Mouse (Mus musculus) thymus, postnatal 0 days (tissue): Measurements from ENCODE around the gene Iqcf5. TPM values are rescaled to one million over a fixed set of nuclear protein-coding genes. Genes with fewer than 3 reads are reported as not detected.
"Not testable (repeated sequence)": the region's sequence is repeated elsewhere in the genome, so short reads cannot be mapped to it uniquely, and the experiment has no call there.

Experiments
- DNase-seq: peaks from one replicate; pipeline ENCODE4 v3.0.0-alpha.2; 2015; ENCODE audit warnings: low spot score
- polyA plus RNA-seq: library from polyadenylated mRNA; unstranded; fragments of >200 nt; fragmentation: Nextera tagmentation; extraction: Ambion mirVana; gene quantifications from 2 replicates; pipeline ENCODE4 v1.2.1, GENCODE M21; 2015

Iqcf5 gene
- polyA plus RNA-seq, 1 experiment from 2014 or later, result 0.27 TPM

DNA sequence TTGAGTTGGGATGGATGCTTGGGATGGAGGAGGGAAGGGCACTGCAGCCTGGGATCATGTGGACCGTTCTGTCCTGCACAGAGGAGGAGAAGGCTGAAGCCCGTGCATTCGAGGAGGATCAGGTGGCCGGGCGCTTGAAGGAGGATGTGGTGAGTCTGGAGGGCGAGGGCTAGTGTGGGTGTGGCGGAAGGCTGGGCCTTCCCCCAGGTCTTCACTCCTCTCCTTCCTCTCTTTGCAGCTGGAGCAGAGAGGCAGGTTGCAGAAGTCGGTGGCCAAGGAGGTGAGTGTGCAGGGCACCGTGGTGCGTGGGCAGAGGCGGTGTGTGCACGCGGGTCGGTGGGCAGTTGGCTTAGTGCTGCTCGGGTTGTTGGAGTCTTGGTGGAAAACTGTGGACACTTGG is 33.3 kb upstream of the Iqcf5 start:
- DNase-seq, result no peak

DNA sequence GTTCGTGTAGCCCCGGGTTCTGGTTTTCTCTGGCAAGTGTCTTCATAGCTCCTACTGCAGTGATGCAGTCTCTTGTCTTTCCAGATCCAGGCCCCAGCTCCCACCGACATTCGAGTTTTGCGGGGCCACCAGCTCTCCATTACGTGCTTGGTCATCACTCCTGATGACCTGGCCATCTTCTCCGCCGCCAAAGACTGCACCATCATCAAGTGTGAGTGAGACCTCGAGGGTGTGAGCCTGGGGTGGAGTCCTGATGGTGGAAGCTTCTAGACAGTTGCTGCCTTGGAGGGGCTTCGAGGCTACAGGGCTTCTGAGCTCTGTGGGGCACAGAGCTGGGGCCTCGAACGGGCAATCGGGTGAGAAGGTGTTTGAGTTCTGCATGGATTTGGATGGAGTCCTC is 32.7 kb upstream of the Iqcf5 start:
- DNase-seq, result no peak

DNA sequence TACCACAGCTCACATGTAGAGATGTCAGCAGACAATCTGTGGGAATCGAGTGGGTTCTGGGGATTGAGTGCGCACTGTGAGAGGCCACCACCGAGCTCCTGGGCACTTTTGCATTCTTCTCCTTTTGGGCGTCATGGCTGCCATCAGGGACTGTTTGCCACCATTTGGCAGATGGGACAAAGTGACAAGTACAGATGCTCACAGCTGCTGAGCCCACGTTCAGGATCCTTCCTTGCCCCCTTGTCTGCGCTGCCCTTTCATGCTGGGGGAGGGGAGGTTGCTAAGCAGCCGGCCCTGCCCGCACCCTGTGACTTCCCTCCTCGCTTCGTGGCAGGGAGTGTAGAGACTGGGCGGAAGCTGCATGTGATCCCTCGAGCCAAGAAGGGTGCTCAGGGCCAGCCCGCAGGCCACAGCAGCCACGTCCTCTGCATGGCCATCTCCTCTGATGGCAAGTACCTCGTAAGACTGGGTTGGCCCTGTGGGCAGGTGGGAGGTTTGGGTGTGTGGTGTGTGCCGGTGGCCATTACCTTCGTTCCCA is 31.7 kb upstream of the Iqcf5 start:
- DNase-seq, result no peak

DNA sequence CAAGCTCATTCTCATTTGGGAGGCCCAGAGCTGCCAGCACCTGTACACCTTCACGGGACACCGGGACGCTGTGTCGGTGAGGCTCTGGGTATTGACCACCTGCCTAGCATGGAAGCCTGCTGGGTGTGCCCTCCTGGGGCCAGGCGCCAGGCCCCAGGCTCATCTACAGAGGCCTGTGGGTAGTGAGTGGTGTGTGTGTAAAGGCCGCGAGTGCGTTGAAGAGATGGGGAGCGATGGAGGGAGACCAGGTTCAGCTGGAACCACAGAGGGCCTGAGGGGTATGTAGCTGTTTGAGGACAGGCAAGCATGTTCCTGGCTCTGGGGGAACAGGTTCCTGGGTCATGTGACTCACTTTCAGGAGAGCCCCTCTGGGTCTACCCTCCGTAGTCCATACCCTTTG is 31.2 kb upstream of the Iqcf5 start:
- DNase-seq, result no peak

DNA sequence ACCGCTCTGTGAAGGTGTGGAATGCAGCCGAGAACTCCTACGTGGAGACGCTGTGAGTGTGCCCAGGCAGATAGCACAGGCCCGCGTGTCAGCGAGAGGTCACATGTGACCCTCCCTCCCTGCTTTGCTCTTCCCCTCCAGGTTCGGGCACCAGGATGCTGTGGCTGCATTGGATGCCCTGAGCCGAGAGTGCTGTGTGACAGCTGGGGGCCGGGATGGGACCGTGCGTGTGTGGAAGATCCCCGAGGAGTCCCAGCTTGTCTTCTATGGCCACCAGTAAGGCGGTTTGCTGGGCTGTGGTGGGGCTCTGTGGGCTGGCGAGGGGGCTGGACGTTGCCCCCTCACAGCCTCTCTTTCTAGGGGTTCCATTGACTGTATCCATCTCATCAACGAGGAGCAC is 30.8 kb upstream of the Iqcf5 start:
- DNase-seq, result no peak

DNA sequence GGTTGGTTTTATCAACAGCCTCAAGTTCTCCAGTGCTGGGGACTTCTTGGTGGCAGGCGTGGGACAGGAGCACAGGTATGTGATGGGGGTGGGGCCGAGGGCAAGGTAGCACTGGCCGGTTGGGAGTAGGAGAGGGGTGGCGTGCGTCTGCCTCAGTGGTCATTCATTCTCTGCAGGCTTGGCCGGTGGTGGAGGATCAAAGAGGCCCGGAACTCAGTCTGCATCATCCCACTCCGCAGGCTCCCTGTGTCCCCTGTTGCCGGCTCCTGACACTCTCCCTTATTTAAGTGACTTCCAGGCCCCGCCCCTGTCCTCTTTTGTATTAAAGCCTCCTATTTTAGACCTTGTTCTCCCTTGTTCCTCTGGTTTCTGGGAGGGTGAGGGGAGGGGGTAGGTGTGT is 29.3 kb upstream of the Iqcf5 start:
- DNase-seq, result no peak

DNA sequence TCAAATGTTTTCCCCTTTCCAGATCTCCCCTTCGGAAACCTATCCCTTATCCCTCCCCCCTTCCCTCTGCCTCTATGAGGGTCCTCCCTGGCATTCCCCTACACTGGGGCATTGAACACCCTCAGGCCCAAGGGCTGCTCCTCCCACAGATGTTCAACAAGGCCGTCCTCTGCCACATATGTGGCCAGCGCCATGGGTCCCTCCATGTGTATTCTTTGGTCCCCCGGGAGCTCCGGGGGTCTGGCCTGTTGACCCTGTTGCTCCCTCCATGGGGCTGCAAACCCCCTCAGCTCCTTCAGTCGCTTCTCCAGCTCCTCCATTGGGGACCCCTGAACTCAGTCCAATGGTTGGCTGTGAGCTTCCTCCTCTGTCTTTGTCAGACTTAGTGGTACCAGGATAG is 26.8 kb upstream of the Iqcf5 start:
- not testable (repeated sequence) for DNase-seq

DNA sequence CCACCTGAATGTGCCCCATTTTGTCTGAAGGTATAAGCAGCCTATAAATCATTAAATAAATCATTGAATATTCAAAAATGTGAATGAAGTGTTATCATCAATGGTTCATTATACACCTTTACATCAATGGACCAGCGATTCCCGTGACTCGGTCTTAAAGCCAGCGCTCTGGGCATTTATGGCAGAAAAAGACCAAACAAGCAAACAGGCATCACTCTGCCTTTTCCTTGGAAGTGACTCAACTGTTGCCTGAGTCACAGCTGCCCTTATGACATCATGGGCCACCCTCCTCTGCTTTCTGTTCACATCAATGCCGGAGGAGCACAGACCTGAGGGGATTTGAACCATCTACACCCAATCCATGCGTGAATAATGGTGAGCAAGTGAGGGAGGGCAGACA is 14.7 kb upstream of the Iqcf5 start, which contains the start of gene Iqcf1:
Iqcf1 (plus strand) TSS at position 301 of the 400 bp plus-strand sequence.
- no peak for DNase-seq

DNA sequence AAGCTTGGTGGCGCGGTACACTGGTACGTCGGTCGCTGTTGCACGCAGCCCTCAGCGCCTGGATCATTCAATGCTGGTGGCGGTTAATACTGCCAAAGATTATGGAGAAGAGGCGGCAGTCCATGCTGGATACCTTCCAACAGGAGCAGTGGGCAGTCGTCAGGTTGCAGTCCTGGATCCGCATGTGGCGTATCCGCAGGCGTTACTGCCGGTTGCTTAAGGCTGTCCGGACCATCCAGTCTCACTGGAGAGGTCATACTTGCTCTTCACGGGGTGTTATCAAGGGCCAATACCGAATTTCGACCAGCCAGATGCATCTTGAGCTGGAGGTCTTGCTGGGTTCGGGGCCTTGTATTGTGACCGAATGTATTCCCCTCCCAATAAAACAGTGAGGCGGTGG is 12.5 kb upstream of the Iqcf5 start:
- DNase-seq, result no peak

DNA sequence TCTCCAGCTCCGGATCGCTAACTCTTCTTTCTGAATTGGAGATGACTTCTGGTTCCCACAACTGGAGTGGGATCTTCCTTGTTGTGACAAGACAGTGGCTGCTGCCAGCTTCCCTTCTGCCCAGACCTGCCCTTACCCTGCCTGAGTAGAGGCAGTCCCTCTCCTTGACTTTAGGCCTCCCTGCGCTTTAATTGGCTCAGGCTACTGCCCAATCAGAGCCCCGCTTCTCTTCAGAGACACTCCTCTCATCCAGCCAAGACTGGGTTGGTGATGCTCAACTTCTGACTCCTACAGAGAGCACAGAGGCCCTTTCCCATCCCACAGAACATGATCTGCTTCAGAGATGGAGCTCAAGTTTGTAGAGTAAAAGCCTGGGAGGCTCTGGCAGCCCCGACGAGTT is 10.1 kb upstream of the Iqcf5 start:
- no peak for DNase-seq

DNA sequence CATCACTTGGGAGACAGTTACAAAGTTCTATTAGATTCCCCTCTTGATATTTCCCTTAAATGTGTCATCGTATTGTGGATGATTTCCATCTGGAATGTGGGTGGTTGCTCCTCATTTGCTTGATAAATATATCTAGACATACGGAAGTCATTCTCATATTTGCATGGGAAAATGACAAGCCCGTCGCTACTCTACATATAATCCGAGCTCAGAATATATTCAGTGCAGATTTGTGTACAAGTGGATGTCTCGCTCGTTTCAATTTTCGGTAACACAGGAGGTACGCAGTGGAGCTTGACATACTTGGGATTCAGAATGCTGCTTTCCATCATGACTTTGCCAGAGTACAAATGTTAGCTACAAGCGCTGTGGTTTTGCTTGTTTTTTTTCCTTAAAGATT is 5.0 kb upstream of the Iqcf5 start:
- DNase-seq, result no peak

DNA sequence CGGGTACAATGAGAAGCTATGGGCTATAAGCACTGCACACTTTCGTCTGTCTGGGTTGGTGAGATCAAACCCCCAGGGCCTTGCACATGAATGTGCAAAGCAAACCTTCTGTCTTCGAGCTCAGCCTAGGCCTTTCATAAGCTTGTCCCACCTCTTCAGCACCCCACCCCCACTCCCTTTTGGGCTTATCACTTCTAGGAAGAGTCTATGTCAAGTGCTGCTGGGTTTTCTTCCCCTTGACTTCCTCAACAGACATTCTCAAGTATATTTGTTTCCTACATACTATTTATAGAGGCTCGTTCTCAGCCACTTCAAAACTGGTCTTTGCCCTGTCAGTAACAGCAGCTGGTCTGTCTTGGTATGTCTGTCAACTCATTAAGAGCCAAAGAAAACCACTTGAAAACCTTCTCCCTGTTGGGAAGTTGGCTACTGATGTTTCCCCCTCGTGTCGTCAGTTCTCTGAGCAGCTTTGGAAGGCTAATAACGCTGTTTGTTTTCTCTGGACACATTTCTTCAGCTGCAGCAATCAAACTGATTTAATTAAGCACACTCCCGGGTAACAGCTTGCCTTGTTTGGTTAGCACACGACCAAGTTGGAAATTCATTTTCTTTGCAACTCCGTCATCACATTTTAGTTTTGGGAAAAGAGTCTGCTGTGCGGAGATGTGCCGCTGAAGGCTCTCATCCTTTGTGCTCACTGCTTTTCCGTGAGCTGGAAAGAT is 1.5 kb upstream of the Iqcf5 start:
- DNase-seq, result no peak

DNA sequence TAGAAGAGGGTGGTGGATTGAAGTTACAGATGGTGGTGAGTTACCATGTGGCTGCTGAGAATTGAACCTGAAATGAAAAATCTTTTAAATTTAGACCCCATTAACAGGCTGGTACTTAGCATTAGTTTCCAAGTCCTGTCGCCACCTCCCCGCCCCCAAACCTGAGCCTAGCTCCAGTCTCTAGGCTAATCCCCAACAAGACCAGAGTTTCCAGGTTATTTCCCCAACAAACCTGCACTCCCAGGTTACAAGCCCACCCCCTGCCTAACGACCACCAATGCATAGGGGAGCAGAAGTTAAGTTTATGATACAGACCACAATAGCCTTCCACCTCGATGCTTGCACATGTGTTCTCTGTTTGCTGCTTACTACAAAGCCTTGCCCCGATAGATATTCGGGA is 807 bp upstream of the Iqcf5 start:
- DNase-seq, result no peak

DNA sequence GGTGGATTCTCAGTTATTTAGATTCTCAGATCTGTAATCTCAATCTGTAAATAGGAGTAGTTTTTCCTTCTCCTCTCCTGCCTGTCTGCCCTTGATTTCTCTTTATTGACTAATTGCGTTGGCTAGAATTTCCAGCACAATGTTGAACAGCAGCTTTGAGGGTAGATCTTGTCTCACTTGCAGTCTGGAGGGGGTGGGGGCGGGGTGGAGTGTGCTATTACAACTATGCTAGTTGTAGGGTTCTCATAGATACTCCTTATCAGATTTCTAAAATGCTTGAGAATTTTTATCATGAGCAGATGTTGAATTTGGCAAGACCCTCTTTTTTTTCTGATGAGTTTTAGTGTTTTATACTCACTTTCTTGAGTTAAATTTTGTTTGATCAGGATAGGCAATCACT is 5.1 kb downstream of the Iqcf5 start:
- no peak for DNase-seq

DNA sequence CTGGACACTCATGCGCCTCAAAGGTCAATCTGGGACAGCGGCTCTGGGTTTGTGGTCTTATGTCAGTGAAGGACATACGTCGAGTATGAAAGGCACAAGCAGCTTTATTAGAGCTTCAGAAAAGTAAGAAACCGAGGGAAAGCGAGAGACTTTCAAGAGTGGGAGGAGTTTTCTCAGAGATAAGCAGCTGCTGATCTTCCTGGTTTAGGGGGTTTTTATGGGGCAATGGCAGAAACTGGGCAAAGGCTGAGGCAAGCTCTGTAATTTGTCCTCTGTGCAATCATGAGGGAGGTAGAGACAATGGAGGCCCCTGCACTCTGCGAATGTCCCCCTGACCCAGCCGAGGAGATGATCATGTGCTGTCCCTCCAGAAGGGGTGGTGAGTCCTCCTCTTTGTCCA is 5.5 kb downstream of the Iqcf5 start:
- DNase-seq, result no peak

DNA sequence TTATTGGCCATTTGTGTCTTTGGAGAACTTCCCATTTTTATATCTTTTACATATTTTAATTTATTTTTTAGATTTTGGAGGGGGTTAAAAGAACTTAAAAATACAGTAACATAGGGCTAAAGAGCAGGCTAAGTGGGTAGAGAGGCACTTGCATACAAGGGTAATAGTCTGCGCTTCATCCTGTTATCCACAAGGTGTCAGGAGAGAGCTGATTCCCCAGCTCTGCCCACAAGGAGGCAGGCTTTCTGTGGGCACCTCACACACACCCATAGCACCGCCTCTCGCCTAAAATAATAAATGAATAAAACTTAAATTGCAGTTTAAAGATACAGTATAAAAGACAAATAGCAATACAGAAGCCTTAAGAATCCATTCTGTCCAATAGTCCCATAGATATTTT is 17.5 kb downstream of the Iqcf5 start:
- DNase-seq, result peak; percentile 60

DNA sequence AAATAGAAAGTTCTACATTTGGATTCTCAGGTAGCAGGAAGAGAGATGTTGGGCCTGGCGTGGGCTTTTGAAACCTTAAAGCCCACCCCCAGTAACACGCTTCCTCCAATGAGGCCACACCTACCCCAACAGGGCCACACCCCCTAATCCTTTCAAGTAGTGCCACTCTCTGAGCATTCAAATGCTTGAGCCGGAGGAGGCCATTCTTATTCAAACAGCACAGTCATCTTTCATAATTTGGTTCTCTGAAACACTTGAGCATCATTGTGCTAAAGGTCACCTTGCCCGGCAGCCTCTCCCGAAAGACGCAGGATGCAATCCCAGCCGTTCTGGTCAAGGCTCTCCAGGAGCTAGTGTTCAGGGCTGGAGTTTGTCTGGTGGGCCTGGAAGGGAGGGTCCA is 19.9 kb downstream of the Iqcf5 start:
- DNase-seq, result no peak

DNA sequence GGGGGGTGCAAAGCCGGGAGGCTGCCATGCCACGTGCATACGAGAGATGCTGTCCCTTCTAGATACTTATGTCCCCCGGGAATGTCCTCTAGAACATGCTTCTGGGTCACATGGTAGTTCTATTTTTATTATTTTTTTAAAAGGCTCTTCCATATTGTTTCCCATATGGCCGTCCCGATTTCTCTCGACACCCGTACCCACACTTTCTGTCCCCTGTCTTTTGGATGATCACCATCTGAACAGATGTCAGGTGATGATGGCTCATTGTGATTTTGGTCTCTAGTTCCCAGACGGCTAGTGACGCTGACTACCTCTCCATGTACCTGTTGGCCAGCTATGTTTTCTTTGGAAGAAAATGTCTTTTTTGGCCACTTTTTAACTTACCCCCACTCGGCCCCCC is 20.6 kb downstream of the Iqcf5 start:
- no peak for DNase-seq

DNA sequence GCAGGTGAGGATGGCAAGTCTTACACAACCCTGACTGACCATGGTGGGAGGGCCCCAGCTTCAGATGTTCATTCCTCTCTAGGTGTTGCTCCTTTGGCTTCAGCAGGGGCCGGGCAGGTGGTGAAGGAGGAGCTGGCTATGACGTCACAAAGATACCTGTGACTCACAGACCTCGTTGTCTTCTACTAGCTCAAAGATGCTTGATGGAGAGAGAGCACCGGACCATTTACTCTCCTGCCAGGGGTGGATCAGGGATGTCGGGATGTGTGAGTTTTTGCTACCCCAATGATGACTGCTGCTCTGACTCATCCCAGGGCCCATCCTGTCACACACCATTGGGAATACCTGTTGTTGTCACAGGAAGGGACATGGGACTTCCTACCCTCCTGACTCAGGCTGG is 47.2 kb downstream of the Iqcf5 start, which contains the start of gene Iqcf3:
Iqcf3 (minus strand) TSS at position 101 of the 400 bp plus-strand sequence.
- no peak for DNase-seq

DNA sequence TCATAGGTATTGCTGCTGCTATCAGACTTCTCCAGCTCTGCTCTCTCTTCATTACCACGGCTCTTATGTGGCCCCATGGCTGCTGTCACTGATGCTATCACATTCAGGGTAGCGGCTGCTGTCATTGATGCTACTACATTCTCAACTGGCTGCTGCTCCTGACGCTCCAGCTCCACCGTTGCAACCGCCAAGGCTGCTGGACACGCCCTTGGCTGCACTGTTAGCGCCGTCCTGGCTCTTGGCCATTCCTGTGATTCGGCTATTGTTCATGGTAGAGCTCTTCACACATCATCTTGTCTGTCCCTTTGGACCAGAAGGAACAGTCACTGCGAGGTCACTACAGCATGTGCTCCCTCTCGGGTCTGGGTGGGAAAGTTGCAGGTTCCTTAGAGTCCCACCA is 47.9 kb downstream of the Iqcf5 start:
- no peak for DNase-seq

DNA sequence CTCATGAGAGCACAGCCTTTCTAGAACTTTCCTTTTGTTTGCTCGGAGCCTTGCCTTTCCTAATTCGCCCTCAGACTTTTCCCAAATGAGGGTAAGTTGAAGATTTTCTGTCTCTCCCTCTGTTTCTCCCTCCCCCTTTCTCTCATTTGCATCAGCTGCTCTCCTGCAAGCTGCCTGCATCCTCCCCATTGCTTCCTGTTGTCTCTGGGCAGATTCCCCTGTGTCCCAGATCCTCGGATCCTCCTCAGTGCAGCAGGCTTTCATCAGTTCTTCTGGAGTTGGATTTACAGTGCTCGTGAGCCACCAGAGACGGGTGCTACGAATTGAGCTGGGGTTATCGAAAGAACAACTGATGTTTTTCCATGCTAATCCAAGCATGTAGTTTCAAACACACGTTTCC is 49.7 kb downstream of the Iqcf5 start:
- DNase-seq, result no peak
